Mouse (Mus musculus) mesoderm, embryonic 11.5 days (tissue): ENCODE data around the gene Bsg.
A peak's percentile ranks its signal among the peaks of the same experiment; 100 is the strongest.

Experiments
- DNase-seq: peaks from one replicate; pipeline ENCODE4 v3.0.0-alpha.2; 2012; ENCODE audit warnings: low read depth, low spot score

Bsg gene

GRCm38 (mm10) chr10:79704065-79704969 lies at the start of gene Bsg:
TSS of gene Bsg (plus strand) at chr10:79704491.
- DNase-seq: peak; percentile 99

GRCm38 (mm10) chr10:79654946-79655395 lies 49.3 kb upstream of the Bsg start:
- DNase-seq: peak; percentile 74

GRCm38 (mm10) chr10:79658829-79659228 lies 45.5 kb upstream of the Bsg start:
- no peak for DNase-seq

GRCm38 (mm10) chr10:79660298-79660697 lies 44.0 kb upstream of the Bsg start:
- no peak for DNase-seq

DNA sequence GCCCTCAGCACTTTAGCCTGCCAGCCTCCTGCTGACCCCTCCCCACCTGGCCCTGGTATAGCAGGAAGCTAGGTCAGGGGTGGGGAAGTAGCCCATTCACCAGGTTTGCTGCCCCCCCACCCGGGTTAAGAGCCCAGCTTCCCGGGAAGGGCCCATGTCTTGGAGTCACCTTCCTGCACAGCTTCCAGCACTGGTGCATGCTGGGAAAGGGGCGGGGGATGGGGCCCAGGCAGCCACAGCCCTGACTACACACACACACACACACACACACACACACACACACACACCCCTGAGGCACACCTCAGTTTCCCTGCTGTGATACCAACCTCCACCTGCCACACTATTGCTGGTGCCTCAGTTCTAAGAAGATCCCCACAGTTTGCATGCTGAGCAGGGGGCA lies 42.4 kb upstream of the Bsg start:
- no peak for DNase-seq

GRCm38 (mm10) chr10:79664131-79664665 lies 40.1 kb upstream of the Bsg start, which contains the start of gene Madcam1:
TSS of gene Madcam1 (plus strand) at chr10:79664559.
- peak; percentile 80 for DNase-seq

DNA sequence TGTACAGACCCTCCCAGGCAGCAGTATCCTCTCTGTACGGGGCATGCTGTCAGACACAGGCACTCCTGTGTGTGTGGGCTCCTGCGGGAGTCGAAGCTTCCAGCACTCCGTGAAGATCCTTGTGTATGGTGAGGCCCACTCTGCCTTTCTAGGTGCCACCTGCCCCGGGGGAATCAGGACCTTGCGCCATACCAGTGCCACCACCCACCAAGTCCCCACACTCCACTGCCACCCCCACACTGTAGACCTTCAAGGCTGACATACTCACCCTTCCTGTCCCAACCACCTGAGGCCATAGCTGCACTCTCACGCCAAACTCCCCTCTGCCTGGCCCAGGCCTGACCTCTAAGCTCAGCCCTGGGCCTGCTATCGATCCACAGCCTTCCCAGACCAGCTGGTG lies 39.2 kb upstream of the Bsg start:
- DNase-seq: no peak

GRCm38 (mm10) chr10:79666493-79666892 lies 37.8 kb upstream of the Bsg start:
- DNase-seq: no peak

DNA sequence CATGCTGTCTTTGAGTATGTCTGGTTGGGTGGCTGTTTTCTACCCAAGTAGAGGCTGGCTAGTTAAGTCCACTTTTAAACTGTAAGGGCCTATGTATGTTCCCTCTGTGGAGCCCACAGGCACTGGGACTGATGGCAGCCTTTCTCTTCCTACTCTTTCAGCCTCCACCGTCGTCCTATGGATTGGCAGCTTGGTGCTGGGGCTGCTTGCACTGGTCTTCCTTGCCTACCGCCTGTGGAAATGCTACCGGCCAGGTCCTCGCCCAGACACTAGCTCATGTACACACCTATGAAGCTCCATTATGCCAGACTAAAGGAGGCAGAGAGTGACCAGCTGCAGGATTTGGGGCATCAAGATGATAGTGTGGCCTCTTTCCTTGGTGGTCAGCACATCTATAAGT lies 36.2 kb upstream of the Bsg start:
- no peak for DNase-seq

DNA sequence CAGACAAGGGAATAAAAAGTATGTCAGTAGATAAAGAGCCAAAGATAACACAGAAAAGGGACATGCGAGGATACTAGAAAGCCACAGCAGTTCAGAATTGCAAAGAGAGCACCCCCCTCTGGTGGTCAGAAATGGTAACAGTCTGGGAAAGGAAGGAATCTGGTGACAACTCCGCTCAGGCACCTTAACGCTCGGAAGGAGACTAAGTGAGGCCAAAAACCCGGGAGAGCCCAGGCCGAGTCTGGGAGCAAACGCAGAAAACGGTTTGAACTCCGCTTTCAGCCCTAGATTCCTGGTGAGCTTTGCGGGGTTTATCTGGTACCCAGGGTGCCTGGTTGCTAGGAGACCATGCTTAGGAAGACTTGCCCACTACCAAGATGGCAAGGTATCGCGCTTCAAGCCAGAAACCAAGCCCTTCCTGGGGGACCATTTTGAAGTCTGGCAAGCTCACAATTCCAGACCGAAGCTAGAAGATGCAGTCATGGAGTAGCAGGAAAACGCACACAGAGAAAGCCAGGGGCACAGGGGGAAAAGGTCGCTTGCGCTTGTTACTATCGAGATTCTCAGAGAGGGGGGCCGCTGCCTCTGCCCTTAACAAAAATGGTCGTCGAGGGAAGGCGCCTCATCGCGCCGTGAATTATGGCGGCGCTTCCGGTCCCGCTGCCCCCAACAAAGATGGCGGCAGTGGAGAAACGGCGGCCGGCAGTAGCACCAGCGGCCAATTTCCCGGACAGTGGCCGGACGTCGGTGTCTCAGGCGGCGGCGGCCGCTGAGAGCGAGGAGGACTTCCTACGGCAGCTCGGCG lies 35.3 kb upstream of the Bsg start, which contains the start of gene Tpgs1:
TSS of gene Tpgs1 (plus strand) at position 599 of the 805 bp plus-strand sequence.
- DNase-seq: peak; percentile 90

- peak; percentile 83 for DNase-seq
These were observed 34.7 kb upstream of the Bsg start for GRCm38 (mm10) chr10:79669576-79670057.

DNA sequence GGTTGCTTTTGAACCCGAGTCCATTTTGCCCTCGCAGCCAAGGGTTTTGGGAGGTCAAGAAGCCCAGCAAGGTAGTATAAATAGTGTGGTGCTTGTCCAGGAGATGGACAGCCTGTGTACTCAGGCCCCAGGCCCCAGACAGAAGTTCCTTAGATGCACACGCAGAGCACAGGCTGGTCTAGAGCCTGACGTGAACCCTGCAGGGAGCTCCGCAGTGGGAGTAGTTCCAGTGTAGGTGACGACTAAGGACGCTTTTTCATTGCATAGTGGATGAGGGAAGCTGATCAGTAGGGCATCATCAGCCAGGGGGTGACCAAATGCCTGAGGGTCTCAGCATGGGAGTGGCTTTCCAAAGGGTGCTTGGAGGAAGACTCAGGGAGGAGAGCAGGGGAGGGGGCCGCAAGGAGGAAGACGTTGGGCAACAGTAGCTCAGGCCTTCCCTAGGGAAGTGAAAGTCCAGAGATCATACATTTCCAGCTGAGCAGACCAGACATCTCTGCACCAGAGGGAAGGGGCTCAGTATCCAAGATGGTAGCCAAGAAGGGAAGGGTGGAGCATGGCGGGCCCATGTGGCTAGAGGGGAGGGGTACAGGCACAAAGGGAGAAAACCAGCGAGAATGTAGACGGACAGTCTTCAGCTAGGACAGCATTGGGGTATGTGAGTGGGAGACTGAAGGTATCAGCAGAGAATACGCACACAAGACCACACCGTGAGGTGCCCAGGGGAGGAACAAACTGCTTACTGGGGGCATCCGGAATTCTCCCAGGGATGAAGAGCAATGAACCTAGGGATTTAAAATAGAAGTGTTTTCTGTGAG lies 34.0 kb upstream of the Bsg start:
- no peak for DNase-seq

GRCm38 (mm10) chr10:79671396-79672087 lies 32.7 kb upstream of the Bsg start:
- DNase-seq: peak; percentile 39

DNA sequence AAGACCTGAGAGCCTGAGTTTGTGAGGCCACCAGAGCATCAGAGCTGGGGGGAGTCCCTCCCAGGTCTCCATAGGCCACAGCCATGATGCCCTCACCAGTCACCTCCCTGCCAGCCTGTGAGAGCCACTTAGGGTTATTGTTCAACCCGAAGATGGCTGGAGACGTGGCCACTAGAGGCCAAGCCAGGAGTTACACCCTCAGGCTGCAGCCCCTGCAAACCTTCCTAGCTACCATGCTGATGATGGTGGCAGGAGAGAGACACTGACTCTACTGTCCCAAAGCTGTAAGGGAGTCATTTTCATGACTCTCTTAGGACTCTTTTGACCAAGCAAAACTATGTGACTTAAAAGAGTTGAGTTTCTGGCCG lies 32.2 kb upstream of the Bsg start:
- no peak for DNase-seq

DNA sequence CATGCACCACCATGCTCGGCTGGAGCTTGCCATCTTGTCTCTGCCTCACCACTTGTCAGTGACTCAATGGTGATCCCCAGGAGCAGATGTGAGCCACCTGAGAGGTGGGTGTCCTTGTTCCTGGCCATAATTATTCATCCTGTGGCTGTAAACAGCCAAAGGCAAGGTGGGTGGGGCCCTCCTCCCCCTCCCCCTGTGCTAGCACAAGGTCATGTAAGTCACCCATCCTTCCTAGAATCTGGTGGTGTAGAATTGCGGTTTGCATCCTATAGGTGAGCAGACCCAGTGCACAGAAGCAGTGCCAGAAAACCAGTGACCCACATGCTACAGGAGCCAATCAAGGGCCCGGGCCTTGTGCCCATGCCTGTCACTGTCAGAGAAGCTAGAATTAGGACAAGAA lies 31.2 kb upstream of the Bsg start:
- no peak for DNase-seq

DNA sequence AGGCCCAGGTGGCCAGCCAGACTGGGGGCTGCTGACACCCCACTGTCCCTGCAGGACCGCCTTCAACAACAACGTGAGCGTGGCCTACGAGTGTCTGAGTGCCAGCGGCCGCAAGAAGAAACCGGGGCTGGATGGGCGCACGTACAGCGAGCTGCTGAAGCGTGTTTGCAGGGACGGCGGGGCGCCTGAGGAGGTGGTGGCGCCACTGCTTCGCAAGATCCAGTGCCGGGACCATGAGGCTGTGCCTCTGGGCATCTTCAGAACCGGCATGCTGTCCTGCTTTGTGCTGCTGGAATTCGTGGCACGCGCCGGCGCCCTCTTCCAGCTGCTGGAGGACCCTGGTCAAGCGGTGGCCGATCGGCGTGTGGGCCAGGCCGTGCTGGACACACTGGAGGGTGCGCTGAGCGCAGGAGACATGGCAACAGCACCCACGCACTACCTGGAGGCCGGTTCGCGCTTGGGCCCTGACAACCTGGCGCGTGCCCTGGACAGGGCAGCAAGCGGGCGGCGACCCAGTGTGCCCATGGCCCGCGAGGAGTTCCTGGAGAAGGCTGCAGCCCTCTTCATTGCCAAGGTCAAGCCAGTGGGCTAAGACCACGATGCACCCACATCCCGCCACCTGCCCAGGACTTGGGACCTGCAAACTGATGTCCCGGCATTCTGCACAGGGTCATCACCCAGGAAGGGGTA lies 28.8 kb upstream of the Bsg start:
- no peak for DNase-seq

GRCm38 (mm10) chr10:79680606-79681495 lies 23.4 kb upstream of the Bsg start:
- no peak for DNase-seq

- peak; percentile 100 for DNase-seq
These were observed 22.6 kb upstream of the Bsg start, which contains the start of gene Cdc34 for GRCm38 (mm10) chr10:79681591-79682245. TSS of gene Cdc34 (plus strand) at chr10:79682195.
